Mouse (Mus musculus): ENCODE data around the gene Zfp266. TPM values are rescaled to one million over a fixed set of nuclear protein-coding genes. Genes with fewer than 3 reads are reported as not detected.

Gene Zfp266
- polyA plus RNA-seq, 1 experiment from 2014 or later, result 49.7 TPM

Other genes starting within 250 kb of the Zfp266 start
- gene Olfr39, start 239.1 kb downstream of the Zfp266 start, polyA plus RNA-seq (2015; fragmentation: Nextera tagmentation; extraction: Ambion mirVana), result not detected in 2 replicates
- gene Olfr873, start 222.9 kb downstream of the Zfp266 start, polyA plus RNA-seq (2015; fragmentation: Nextera tagmentation; extraction: Ambion mirVana), result not detected in 2 replicates
- not detected in 2 replicates for gene Olfr18, start 185.3 kb downstream of the Zfp266 start, polyA plus RNA-seq (2015; fragmentation: Nextera tagmentation; extraction: Ambion mirVana)
- 29.7 and 30.5 TPM in 2 replicates for gene Zfp560, start 136.2 kb downstream of the Zfp266 start, polyA plus RNA-seq (2015; fragmentation: Nextera tagmentation; extraction: Ambion mirVana)
- 6.9 and 7.9 TPM in 2 replicates for gene Zfp26, start 61.3 kb downstream of the Zfp266 start, polyA plus RNA-seq (2015; fragmentation: Nextera tagmentation; extraction: Ambion mirVana)
- gene Zfp426, start 28.7 kb downstream of the Zfp266 start, polyA plus RNA-seq (2015; fragmentation: Nextera tagmentation; extraction: Ambion mirVana), result 11.8 and 12.4 TPM in 2 replicates
- 9.8 and 10.6 TPM in 2 replicates for gene Zfp846, start 59.9 kb upstream of the Zfp266 start, polyA plus RNA-seq (2015; fragmentation: Nextera tagmentation; extraction: Ambion mirVana)
- 327 and 367 TPM in 2 replicates for gene Ubl5, start 121.5 kb upstream of the Zfp266 start, polyA plus RNA-seq (2015; fragmentation: Nextera tagmentation; extraction: Ambion mirVana)
- gene Fbxl12, start 123.3 kb upstream of the Zfp266 start, polyA plus RNA-seq (2015; fragmentation: Nextera tagmentation; extraction: Ambion mirVana), result 14.9 and 15.7 TPM in 2 replicates
- 47.5 and 53.1 TPM in 2 replicates for gene Pin1, start 130.7 kb upstream of the Zfp266 start, polyA plus RNA-seq (2015; fragmentation: Nextera tagmentation; extraction: Ambion mirVana)
- 0.70 and 0.79 TPM in 2 replicates for gene Olfm2, start 224.9 kb upstream of the Zfp266 start, polyA plus RNA-seq (2015; fragmentation: Nextera tagmentation; extraction: Ambion mirVana)